Mouse (Mus musculus) liver (tissue): ENCODE results near the gene Elmod1.
"Not testable (repeated sequence)": the region's sequence is repeated elsewhere in the genome, so short reads cannot be mapped to it uniquely, and the experiment has no call there.

Experiments used
- DNase-seq: peaks from one replicate; pipeline ENCODE4 v3.0.0-alpha.2; 2020; ENCODE audit warnings: mixed read lengths

The Elmod1 gene

GRCm38 (mm10) chr9:53975122-53975518 lies at the start of gene Elmod1:
Elmod1 (minus strand) TSS chr9:53975301.
- DNase-seq: peak; percentile 17

- DNase-seq: no peak
Measured at GRCm38 (mm10) chr9:54022795-54023194, 47.7 kb upstream of the Elmod1 start.

GRCm38 (mm10) chr9:53994528-53994927 lies 19.4 kb upstream of the Elmod1 start:
- no peak for DNase-seq

- DNase-seq: not testable (repeated sequence)
Measured at GRCm38 (mm10) chr9:53992567-53992966, 17.5 kb upstream of the Elmod1 start.

- DNase-seq: peak; percentile 13
Measured at GRCm38 (mm10) chr9:53990921-53991320, 15.8 kb upstream of the Elmod1 start.

DNA sequence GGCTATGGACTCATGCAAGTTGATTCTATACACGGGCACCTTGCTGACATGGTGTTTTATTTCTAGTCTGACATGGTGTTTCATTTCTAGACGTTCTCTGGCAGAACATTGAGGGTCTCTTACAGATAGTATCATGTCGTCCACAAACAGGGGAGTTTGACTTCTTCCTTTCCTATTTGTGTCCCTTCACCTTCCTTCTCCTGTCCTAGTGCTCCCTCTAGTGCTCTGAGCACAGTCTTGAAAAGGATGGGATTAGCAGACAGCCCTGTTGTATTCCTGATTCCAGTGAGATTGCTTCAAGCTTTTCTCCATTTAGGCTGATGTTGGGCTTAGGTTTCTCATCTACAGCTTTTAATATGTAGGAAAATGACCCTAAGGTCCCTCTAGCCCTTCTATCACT lies 11.9 kb upstream of the Elmod1 start:
- no peak for DNase-seq

- peak; percentile 35 for DNase-seq
Measured at GRCm38 (mm10) chr9:53984868-53985267, 9.8 kb upstream of the Elmod1 start.

DNA sequence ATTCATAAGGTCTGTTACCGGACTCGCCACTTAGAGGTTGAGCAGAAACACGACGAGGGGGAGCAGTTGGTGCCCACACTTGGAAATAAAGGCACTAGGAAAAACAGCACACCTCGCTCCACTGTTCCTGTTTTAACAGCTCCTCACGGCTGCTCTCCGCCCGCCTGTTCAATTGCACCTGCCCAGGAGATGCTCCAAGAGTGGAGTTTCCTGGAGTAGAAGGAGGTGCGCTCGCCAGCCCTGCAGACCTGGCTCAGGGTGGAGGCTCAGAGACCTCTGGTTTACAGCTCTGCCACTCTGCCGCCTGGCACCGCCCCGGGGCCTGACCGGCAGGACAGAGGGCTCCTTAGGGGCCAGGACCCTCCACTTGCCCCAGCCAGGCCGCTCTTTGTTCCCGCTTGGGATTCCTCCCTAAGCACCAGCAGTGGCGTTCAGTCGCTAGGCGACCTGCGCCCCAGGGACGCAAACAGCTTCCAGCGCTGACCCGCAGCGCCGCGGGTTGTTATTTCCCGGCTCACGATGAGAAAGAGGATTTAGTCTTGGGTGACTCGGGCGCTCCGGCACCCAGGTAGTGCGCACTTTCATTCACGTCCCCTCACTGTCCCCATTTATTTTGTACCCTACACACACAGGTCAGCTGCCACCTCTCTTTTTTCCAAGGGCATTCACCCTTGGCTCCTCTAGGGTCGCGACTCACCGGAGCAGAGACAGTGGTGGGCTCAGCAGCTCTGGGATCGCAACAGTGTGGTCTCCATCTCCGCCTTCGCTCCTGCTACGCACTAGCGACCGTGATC lies 576 bp downstream of the Elmod1 start:
- no peak for DNase-seq

DNA sequence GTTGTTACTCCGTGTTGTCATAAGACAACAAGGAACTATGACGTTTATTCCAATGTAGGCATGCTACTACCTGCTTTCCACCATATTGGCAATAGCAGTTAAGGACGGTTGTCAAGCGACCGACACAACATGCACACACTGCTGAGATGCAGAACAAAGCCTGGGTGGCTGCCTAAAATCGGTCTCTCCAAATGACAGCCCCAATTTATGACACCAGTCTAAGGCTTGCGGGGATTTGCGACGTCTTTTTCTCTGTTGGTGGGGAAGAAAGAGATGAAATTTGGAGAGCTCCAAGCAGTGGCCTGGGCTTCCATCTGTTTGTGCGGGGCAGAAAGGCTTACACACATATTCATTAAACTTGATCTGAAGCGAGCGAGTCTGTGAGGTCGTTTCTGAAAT lies 1.2 kb downstream of the Elmod1 start:
- no peak for DNase-seq

GRCm38 (mm10) chr9:53973241-53973640 lies 1.9 kb downstream of the Elmod1 start:
- no peak for DNase-seq

DNA sequence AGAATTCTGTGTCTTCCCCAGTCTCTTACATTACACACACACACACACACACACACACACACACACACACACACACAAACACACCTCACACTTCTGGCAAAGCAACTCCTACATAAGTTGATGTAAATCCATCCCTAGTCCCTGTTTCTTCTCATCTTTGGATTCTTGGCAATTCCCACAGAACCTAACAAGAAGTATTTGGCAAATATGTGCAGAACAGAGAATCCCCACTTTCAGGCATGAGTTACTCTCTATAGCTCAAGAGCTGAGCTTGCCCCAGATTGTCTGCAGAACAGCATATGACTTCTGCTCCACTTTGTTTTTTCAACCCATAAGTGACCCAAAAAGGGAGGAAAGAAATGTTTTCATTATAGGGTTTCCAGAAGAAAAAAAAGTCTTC lies 2.7 kb downstream of the Elmod1 start:
- DNase-seq: no peak

DNA sequence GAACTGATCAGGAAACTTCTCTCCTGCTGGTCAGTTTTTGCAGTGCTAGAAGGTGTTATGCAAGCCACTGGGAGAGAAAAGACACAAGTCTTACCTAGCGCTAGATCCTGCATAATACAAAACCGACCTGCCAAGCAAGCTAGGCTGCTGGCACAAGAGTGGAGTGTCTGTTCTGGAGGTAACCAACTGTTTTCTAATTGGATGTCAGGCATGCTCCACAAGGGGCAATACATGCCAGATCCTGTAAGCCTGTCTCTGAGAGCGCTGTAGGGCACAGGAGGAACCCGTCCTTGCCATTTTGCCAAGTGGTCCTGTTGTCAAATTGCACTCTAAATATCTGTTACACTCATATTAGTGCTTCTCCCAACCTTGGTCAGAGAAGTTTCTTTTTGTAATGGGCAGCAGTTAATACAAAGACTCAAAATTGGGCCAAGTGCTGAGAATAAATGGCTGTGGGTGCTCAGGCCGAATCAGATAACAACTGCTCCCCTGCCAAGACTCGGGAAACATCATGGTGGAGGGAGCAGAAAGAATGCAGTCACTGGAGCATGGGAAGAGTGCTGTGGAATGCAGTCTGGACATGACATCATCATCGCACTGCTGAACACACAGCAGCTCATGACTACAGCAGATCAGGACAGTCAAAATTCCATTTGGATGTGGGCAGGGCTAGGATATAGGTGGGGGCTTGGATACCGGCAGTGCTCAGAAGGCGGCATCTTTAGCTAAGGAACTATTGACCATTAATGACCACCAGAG lies 7.3 kb downstream of the Elmod1 start:
- no peak for DNase-seq

DNA sequence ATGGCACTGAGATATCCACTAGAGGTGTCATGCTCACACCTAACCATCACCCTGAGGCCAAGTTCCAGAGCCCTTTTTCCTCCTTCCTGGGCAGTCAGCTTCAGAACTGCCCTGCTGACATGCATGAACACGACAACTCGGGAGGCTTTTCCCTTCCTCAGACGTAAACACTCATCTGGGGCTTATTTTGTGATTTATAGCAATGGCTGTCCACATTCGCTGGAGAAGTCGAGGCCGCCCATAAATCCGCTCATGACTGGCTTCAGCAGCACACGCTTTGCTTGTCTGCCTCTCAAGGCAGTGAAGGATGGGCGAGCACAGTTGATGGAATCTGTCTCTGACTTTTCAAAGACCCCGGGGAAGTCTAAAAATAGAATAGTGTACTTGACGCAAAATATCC lies 18.1 kb downstream of the Elmod1 start:
- no peak for DNase-seq

DNA sequence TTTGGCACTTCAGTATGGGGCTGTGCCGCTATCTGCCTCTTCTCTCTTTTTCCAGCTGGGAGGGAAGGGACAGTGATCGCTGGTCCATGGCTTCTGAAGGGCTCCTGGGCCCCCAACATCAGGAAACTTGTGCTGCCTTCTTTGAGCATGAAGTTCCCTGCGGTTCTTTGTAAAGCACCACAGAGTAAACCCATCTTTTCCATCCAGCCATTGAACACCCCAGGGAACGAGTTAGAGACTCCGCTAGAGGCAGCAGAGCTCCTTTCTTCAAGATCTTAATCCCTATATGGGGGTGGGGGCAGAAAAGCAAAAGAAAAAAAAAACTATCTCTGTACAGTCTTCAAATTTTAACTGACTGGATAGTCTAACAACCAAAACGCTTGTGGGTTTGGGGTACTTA lies 20.2 kb downstream of the Elmod1 start:
- DNase-seq: no peak

GRCm38 (mm10) chr9:53947463-53947862 lies 27.6 kb downstream of the Elmod1 start:
- DNase-seq: no peak

GRCm38 (mm10) chr9:53938555-53938954 lies 36.5 kb downstream of the Elmod1 start:
- DNase-seq: no peak

- peak; percentile 17 for DNase-seq
Measured at GRCm38 (mm10) chr9:53934179-53934578, 40.9 kb downstream of the Elmod1 start.

GRCm38 (mm10) chr9:53933375-53933774 lies 41.7 kb downstream of the Elmod1 start:
- no peak for DNase-seq

GRCm38 (mm10) chr9:53930906-53931305 lies 44.2 kb downstream of the Elmod1 start:
- DNase-seq: no peak

- DNase-seq: no peak
Measured at GRCm38 (mm10) chr9:53921061-53921460, 54.0 kb downstream of the Elmod1 start.

DNA sequence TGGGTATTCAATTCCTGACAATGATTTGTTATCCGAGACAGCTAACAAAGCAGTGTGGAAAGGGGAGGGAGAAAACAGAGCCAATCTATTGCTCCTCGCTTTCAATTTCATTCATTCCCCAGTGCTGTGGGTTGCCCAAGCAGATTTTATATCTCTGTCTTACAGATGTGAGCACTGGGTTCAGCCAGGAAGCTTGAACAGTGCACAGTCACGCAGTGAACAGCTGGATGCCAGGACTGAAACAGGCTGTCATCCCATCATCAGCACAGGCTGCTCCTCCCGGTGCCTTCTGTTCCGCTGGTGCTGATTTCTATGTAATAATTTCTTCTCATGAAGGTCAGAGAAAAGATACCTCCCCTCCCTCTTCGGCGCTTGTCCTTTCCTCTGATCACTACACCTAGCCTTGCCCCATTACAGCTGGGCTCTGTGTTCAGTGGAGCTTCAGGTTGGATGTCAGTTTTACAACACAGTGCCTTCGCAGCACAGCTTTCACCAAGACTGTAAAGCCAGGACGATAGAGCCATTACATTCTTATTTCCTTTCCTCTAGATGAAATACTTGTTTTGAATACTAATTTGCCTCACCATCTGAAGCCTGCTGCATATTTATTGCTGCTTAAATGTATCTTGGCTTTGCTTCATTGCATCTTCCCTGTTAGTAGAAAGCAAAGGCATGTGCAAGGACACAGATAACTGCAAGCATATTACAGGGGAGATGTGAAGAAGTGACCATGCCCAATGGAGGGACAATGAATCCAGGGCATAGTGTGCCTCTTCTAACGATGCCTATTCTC lies 59.0 kb downstream of the Elmod1 start:
- DNase-seq: no peak

DNA sequence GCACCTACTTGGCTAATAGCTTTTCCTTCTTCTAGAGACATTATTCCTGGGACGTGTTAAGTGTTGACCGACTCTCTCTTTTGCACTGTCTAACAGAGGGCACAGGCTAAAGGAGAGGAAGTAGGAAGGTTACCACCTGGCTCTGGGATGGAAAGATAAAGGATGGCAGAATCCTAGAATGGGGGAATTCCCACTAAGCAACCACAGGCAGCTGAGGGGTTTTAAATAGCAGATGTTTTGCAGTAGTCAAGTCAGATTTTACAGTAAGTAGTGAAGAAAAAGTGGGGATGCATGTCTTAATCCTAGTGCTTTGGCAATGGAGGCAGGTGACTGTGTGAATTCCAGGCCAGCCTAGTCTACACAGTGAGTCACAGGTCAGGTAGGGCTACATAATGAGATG lies 64.3 kb downstream of the Elmod1 start:
- DNase-seq: no peak

DNA sequence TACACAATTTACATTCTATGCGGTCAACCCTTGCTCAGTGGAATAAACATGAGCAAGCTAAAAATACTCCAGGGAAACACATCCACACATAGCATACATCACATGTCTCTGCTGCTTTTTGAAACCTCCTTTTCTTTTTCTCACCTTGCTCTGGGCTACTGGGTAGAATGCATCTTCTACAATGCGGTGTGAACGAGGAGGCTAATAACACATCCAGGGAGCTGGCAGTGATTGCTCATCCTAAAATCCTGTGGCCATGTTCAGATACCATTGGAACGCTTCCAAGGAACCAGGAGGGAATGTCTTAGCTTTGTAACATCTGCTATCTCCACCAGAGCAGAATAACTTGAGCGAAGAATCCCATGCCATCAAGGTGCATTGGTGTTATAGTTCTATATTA lies 64.8 kb downstream of the Elmod1 start:
- DNase-seq: no peak
